Comparison of ENCODE assay signal across 8 mouse cellular contexts in the genomic region with DNA sequence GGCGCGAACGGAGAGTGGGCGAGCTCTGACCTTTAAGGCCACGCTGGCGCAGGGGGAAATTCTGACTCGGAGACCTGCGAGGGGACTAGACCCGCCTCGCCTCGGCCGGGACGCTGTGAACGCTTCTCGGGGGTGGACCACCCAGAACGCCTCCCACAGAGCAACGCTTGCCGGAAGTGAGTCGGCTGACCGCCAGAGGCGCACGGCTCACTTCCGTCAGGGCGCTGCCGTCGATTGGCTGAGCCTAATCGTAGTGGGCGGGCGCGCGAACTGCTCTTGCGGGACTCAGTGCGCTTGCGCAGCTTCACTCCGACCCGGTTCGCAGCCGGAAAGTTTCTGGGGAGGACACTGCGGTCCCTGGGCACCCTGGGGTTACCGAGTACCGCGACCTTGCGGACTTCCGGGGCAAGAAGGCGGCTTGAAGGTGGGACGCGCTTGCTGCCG. TPM values are rescaled to one million over a fixed set of nuclear protein-coding genes. Genes with fewer than 3 reads are reported as not detected.
A peak's percentile ranks its signal among the peaks of the same experiment; 100 is the strongest.
DNase-seq lines count a peak whose midpoint lies in the region; ATAC-seq lines count a peak whose summit lies in the region.

A gene (minus strand): TSS at position 148 of the 444 bp plus-strand sequence.
A gene (plus strand): TSS at position 273 of the 444 bp plus-strand sequence.

- peak; percentile 81 for ATAC-seq in common myeloid progenitor, adult 5-6 weeks (replicated peaks; ENCODE audit: low read depth, poor library complexity, severe bottlenecking)
- ATAC-seq in megakaryocyte progenitor cell, adult 5-6 weeks (replicated peaks; ENCODE audit: poor library complexity): peak; percentile 78

- DNase-seq in ZHBTc4 (ENCODE audit: low read depth, low spot score): peak; percentile 98
- peak; percentile 91 to 96 for DNase-seq in gastrocnemius, adult 8-10 months (ENCODE audit: low spot score in 2 of 2)
- DNase-seq in induced T-regulatory cell, adult 2 months (ENCODE audit: low read depth): peak; percentile 98
- DNase-seq in left cerebral cortex, adult 9 months (ENCODE audit: low spot score in 2 of 2): peak; percentile 90 to 95
- DNase-seq in right cerebral cortex, postnatal 14 days: peak; percentile 99
- DNase-seq in urinary bladder, postnatal 36 days (ENCODE audit: low spot score in 2 of 2): peak; percentile 87 to 96

RNA-seq across cellular contexts. Expression of the first gene that starts in this region (rescaled TPM):
- 369 and 397 TPM in 2 replicates for total RNA-seq in common myeloid progenitor, adult 5-6 weeks (2017)
- total RNA-seq in gastrocnemius, adult 8-10 months (2022): 100 to 1,000 TPM; 660 to 858 (median 779) TPM
- 303 and 339 TPM in 2 replicates for total RNA-seq in megakaryocyte progenitor cell, adult 5-6 weeks (2015)
- 449 and 454 TPM in 2 replicates for total RNA-seq in megakaryocyte progenitor cell, adult 5-6 weeks (2017)

RNA-seq across cellular contexts. Expression of the second gene that starts in this region (rescaled TPM):
- not detected in 2 replicates for total RNA-seq in common myeloid progenitor, adult 5-6 weeks (2017)
- under 1 TPM; 0.13 to 0.65 (median 0.19) TPM for total RNA-seq in gastrocnemius, adult 8-10 months (2022)
- total RNA-seq in megakaryocyte progenitor cell, adult 5-6 weeks (2015): 0.15 TPM in 1 of 2 replicates, not detected in the other
- total RNA-seq in megakaryocyte progenitor cell, adult 5-6 weeks (2017): not detected in 2 replicates

Comparison
In these comparisons a context has a peak if more than half of its experiments do, and no peak if none do; other contexts are left out.
1. Peak in every context shown above with its lines: DNase-seq and ATAC-seq.